Mouse (Mus musculus): ENCODE results near the gene Smoc1. TPM values are rescaled to one million over a fixed set of nuclear protein-coding genes. Genes with fewer than 3 reads are reported as not detected.

Gene Smoc1
- polyA plus RNA-seq, 1 experiment from 2014 or later: 35.2 TPM

DNA sequence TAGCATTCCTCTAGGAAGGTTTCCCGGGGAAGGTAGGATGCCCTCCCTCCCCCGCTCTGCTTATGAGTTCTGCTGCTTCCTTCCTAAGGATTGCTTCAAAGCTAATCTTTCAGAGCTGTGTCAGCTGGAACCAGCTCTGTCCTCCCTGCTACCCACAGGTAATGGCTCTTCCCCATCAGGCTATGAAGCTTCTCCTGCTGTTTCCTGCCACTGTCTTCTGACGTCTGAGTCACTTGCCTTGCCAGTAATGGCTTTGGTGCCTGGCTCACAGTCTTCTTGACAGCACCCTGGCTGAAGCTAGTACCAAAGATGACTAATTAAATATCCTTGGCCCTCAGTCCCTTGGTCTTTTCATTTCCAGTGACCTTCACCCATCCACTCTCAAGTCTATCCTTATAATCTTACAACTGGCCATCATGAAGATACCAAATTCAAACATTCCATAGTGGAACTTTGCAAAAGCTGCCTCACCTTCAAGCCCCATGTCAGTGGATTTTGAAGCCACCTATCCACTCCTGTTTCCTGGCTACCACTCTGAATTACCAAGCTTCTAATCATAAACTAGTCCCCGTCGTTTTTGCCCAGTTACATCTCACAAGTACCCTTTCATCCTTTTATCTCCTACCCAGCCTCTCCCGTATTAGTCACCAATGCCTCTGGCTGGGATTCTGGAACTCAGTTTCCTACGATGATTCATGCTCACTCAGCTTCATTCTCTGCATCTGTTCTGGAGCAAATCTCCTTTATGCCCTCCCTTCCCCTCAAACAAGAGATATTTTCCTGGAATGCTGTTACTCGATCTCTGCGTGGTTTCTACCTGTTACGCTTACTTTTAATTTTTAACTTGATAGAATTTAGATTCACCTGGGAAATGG lies 209.1 kb downstream of the Smoc1 start:
- Histone ChIP-seq H3K27me3 (ENCODE audit: insufficient read depth, poor library complexity, severe bottlenecking) (no peaks in the 10 kb centered on the region), H3K9me3 (no peaks in the 10 kb centered on the region), H3K27ac (no peak overlapping the region), H3K36me3 (no peaks in the 10 kb centered on the region), H3K4me3 (no peak overlapping the region), H3K4me1 (replicated peaks) (no peaks in the 10 kb centered on the region)
- WGBS: 82% methylated on average over 10 of the region's 10 CpGs
- no peak for DNase-seq (ENCODE audit: low spot score)

Other genes starting within 250 kb of the Smoc1 start
- gene Susd6, start 236.3 kb upstream of the Smoc1 start, polyA plus RNA-seq (2016; fragmentation: Nextera tagmentation; extraction: Ambion mirVana): 15.6 and 15.9 TPM in 2 replicates
- gene Srsf5, start 81.3 kb upstream of the Smoc1 start, polyA plus RNA-seq (2016; fragmentation: Nextera tagmentation; extraction: Ambion mirVana): 403 and 492 TPM in 2 replicates
- gene Slc10a1, start 58.1 kb upstream of the Smoc1 start, polyA plus RNA-seq (2016; fragmentation: Nextera tagmentation; extraction: Ambion mirVana): 0.26 and 0.36 TPM in 2 replicates

Measured in hindbrain, embryonic 10.5 days (tissue).